Mouse (Mus musculus) megakaryocyte-erythroid progenitor cell, adult 5-6 weeks (primary cell): ENCODE data around the gene Whamm. TPM values are rescaled to one million over a fixed set of nuclear protein-coding genes. Genes with fewer than 3 reads are reported as not detected.

ENCODE experiments used
- ATAC-seq: replicated peaks from 2 replicates; pipeline ENCODE4 v1.8.0; 2016; ENCODE audit warnings: mild to moderate bottlenecking, inconsistent platforms; ENCODE audit not compliant: severe bottlenecking, poor library complexity, low FRiP score, low TSS enrichment
- total RNA-seq, 2 experiments: library from RNA; stranded (forward) in 1 of 2; stranded (reverse) in 1 of 2; fragments of 200-1000, 215-1000 nt in 1 of 2; fragments of >200 nt in 1 of 2; fragmentation: Nextera tagmentation in 1 of 2; gene quantifications; 2 replicates each; pipeline ENCODE4 v1.2.3; 2014 to 2017

Whamm gene
- total RNA-seq, 2 experiments from 2014 or later = 21.5 to 33.8 TPM

DNA sequence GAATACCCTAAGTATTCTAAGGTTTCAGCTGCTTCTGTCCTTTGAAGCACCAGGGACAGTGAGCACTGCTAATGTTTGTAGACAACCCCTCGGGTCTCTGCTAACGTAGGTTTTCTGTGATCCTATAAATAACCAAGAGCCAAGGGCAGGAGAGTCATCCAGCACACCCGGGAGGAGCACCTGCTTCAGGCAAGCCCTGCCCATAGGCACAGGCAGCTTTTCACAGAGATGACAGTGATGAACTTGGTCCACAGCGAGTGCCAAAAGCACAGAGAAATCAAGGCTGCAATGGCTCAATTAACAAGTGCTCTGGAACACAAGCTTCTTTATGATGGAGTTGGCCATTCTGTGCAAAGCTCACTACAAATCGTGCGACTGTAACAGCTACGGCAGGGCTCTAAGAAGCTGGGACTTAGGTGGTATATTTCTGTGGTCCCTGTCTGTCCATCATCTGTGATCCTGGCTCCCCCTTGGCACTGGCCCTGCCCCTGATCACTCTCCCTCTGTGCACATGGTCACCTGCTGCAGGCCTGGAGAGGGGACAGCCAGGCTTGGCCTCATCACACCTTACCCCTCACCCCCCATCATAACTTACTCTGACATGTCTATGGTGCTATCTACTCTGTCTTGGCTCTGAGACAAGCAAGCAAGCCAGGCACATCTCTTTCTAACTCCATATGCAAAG, 73.6 kb downstream of the Whamm start:
- no peak for ATAC-seq

Other genes starting within 250 kb of the Whamm start
- 4,933 and 5,221 TPM in 2 replicates for gene Rps17, start 226.0 kb upstream of the Whamm start, total RNA-seq (2014; fragmentation: Nextera tagmentation)
- gene Rps17, start 226.0 kb upstream of the Whamm start, total RNA-seq (2017) = 4,315 and 4,403 TPM in 2 replicates
- not detected in 2 replicates for gene Cpeb1, start 115.8 kb upstream of the Whamm start, total RNA-seq (2014; fragmentation: Nextera tagmentation)
- not detected in 2 replicates for gene Cpeb1, start 115.8 kb upstream of the Whamm start, total RNA-seq (2017)
- gene Ap3b2, start 77.3 kb upstream of the Whamm start, total RNA-seq (2014; fragmentation: Nextera tagmentation) = not detected in 2 replicates
- not detected in 2 replicates for gene Ap3b2, start 77.3 kb upstream of the Whamm start, total RNA-seq (2017)
- gene BC048679, start 73.0 kb upstream of the Whamm start, total RNA-seq (2014; fragmentation: Nextera tagmentation) = not detected in 2 replicates
- not detected in 2 replicates for gene BC048679, start 73.0 kb upstream of the Whamm start, total RNA-seq (2017)
- gene Fsd2, start 4.3 kb upstream of the Whamm start, total RNA-seq (2014; fragmentation: Nextera tagmentation) = not detected in 2 replicates
- gene Fsd2, start 4.3 kb upstream of the Whamm start, total RNA-seq (2017) = 0.19 TPM in 1 of 2 replicates, not detected in the other
- 0.33 and 3.3 TPM in 2 replicates for gene Homer2, start 136.3 kb downstream of the Whamm start, total RNA-seq (2014; fragmentation: Nextera tagmentation)
- gene Homer2, start 136.3 kb downstream of the Whamm start, total RNA-seq (2017) = 1.4 and 3.4 TPM in 2 replicates
- gene Ramac, start 191.7 kb downstream of the Whamm start, total RNA-seq (2014; fragmentation: Nextera tagmentation) = 52.4 and 55.1 TPM in 2 replicates
- gene Ramac, start 191.7 kb downstream of the Whamm start, total RNA-seq (2017) = 73.6 and 96.6 TPM in 2 replicates
- gene 3110040N11Rik, start 218.2 kb downstream of the Whamm start, total RNA-seq (2014; fragmentation: Nextera tagmentation) = 45.5 and 46.0 TPM in 2 replicates
- 67.5 and 133 TPM in 2 replicates for gene 3110040N11Rik, start 218.2 kb downstream of the Whamm start, total RNA-seq (2017)